Mouse (Mus musculus): ENCODE measurements at regions not wholly inside any gene's neighbourhood (a gene's known extent, or its start where the extent isn't known, plus 50 kb on each side); places are given as distances from the start of the nearest gene placed in this dataset.
"Not testable (repeated sequence)": the region's sequence is repeated elsewhere in the genome, so short reads cannot be mapped to it uniquely, and the experiment has no call there.

DNA sequence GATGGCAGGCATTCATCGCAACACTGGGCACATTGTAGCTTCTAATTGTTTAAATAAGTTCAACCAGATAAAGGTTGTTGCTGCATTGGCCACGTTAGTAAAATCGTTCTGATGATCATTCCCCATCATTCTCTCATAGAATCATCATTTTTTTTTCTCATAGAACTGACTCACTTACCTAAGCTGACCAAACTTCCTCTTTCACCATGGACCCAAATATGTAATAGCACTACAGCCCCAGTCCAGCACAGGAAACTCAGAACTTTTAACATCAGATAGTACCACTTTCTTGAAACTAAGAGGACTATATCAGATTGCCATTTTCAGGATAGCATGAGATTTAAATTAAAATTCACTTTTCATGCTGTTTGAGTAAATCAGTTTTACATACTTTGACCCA is 82.2 kb upstream of the Anapc15-ps start:
- no peak overlapping the region for H3K27ac ChIP-seq (ENCODE audit: low read length)
- H3K4me1 ChIP-seq (ENCODE audit: insufficient read depth, low read length) = no peaks in the 10 kb centered on the region
- no peak overlapping the region for H3K4me3 ChIP-seq (ENCODE audit: low read length)
- no peaks in the 10 kb centered on the region for H3K9me3 ChIP-seq (ENCODE audit: low read length)
- no peak overlapping the region for H3K4me2 ChIP-seq (replicated peaks; ENCODE audit: low read depth, low read length)
- H3K36me3 ChIP-seq (ENCODE audit: insufficient read depth, low read length) = no peaks in the 10 kb centered on the region
- ATAC-seq (ENCODE audit: low FRiP score, low TSS enrichment) = no peak
- H3K27me3 ChIP-seq (ENCODE audit: insufficient read depth, low read length) = no peaks in the 10 kb centered on the region
- H3K9ac ChIP-seq (replicated peaks; ENCODE audit: low read length) = no peak overlapping the region
- 89% methylated on average over 3 of the region's 3 CpGs for WGBS

DNA sequence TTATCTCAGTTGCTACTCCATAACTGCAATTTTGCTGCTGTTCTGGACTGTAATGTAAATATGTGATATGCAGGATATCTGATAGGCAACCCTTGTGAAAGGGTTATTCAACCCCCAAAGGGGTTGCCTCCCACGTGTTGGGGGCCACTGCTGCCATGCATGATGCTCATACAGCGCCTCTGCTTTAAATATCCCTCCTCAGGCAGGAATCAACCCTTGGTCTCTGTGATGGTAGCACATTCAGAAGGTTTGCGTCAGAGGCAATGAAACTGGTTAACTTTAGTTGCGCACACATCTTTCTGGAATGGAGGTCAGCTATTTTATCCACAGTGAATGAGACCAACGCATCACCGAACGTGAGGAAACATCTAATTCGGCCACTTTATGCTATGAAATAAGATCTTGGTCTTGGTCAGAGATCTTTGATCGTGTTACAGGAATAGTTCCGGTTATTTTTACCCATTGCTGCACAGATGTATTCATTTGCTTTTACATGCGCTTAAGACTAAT is 80.2 kb upstream of the Anapc15-ps start:
- H3K4me1 ChIP-seq (ENCODE audit: insufficient read depth, low read length) = no peaks in the 10 kb centered on the region
- no peaks in the 10 kb centered on the region for H3K27me3 ChIP-seq (ENCODE audit: insufficient read depth, low read length)
- no peak overlapping the region for H3K4me3 ChIP-seq (ENCODE audit: low read length)
- no peaks in the 10 kb centered on the region for H3K36me3 ChIP-seq (ENCODE audit: insufficient read depth, low read length)
- no peak overlapping the region for H3K27ac ChIP-seq (ENCODE audit: low read length)
- no peak for ATAC-seq (ENCODE audit: low FRiP score, low TSS enrichment)
- WGBS = 70% methylated on average over 11 of the region's 11 CpGs
- H3K9ac ChIP-seq (replicated peaks; ENCODE audit: low read length) = no peak overlapping the region
- no peaks in the 10 kb centered on the region for H3K9me3 ChIP-seq (ENCODE audit: low read length)
- no peak overlapping the region for H3K4me2 ChIP-seq (replicated peaks; ENCODE audit: low read depth, low read length)

DNA sequence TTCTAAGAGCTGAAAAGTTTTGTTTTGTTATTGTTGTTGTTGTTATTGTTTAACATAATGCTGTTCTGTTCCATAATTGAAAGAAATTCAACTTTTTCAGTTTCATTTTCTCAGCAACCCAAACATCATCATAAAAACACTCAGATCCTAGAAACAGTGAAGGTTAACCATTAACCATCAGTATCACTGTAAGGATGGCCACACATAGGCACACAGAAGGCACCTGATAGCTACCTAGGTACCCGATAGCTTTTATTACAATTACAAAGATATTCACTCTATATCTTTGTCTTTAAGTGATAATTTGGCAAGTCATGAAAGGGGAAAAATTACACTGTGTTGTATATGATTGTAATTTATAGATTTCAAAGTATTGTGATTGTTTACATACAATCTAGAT is 75.1 kb upstream of the Anapc15-ps start:
- Histone ChIP-seq H3K27me3 (ENCODE audit: insufficient read depth, low read length) (no peaks in the 10 kb centered on the region), H3K9ac (replicated peaks; ENCODE audit: low read length) (no peak overlapping the region), H3K4me1 (ENCODE audit: insufficient read depth, low read length) (0 out of 2 replicates have a peak, but pooled peaks cover 3% of the 10 kb centered on the region), H3K4me3 (ENCODE audit: low read length) (no peak overlapping the region), H3K36me3 (ENCODE audit: insufficient read depth, low read length) (no peaks in the 10 kb centered on the region), H3K27ac (ENCODE audit: low read length) (no peak overlapping the region), H3K4me2 (replicated peaks; ENCODE audit: low read depth, low read length) (no peak overlapping the region), H3K9me3 (ENCODE audit: low read length) (no peaks in the 10 kb centered on the region)
- WGBS = 82% methylated on average over 1 of the region's 1 CpGs
- no peak for ATAC-seq (ENCODE audit: low FRiP score, low TSS enrichment)

DNA sequence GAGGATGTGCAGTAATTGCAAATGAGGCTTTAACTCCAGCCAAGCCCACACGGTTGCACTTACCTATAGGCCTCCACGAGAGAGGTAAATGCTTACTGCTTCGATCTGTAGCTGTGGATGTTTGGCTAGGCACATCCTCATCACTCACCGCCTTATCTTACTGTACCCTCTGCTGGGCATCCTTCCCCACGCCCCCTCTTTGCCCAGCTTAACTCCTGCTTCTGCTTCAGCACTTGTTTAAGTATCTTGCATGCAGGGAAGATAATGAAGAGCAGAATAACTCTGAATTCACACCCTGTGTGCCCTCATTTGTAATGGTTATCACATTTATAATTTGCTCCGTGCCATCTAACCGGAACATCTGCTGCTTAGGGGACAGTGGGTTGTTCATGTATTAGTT is 74.7 kb upstream of the Anapc15-ps start:
- no peak overlapping the region for H3K4me2 ChIP-seq (replicated peaks; ENCODE audit: low read depth, low read length)
- H3K27ac ChIP-seq (ENCODE audit: low read length) = no peak overlapping the region
- no peaks in the 10 kb centered on the region for H3K36me3 ChIP-seq (ENCODE audit: insufficient read depth, low read length)
- no peaks in the 10 kb centered on the region for H3K27me3 ChIP-seq (ENCODE audit: insufficient read depth, low read length)
- ATAC-seq (ENCODE audit: low FRiP score, low TSS enrichment) = no peak
- WGBS = 79% methylated on average over 7 of the region's 7 CpGs
- no peak overlapping the region for H3K9ac ChIP-seq (replicated peaks; ENCODE audit: low read length)
- H3K4me1 ChIP-seq (ENCODE audit: insufficient read depth, low read length) = 0 out of 2 replicates have a peak, but pooled peaks cover 3% of the 10 kb centered on the region
- no peaks in the 10 kb centered on the region for H3K9me3 ChIP-seq (ENCODE audit: low read length)
- no peak overlapping the region for H3K4me3 ChIP-seq (ENCODE audit: low read length)

DNA sequence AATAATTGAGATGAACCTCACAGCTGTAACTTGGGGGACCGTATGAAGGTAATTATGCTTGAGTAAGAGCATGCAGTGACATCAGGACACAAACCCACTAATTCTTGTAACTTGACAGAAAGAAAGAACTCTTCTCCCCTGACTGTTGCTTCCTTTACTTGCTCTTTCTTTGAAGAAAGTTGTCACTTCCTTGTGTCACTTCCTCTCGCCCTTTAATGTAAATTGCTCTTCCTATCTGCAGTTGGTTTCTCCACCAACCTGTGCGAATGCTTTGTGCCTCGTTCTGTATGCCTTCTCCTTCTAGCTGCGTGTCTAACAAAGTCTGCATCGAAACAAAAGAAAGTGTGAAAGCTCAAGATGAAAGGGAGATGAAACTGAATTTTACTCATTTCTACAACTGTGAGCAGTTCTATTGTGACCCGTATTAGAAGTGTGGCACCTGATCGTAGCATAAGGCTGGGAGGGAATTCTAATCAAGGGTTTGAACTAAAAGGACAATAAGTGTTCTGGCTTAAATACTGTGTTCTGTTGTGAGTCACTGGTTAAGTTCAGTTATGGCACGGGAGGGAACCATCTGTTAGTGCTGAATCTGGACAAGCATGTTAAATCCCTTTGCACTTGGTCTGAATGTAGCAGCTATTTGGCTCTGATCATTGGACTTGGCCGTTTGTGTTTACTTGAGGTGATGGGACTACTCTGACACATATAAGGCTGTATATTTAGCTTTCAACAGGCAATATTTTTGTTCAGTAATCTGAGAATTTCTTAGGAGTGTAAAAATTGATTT is 72.8 kb upstream of the Anapc15-ps start:
- Histone ChIP-seq H3K4me2 (replicated peaks; ENCODE audit: low read depth, low read length) (no peak overlapping the region), H3K36me3 (ENCODE audit: insufficient read depth, low read length) (no peaks in the 10 kb centered on the region), H3K9ac (replicated peaks; ENCODE audit: low read length) (no peak overlapping the region), H3K27me3 (ENCODE audit: insufficient read depth, low read length) (no peaks in the 10 kb centered on the region), H3K4me1 (ENCODE audit: insufficient read depth, low read length) (0 out of 2 replicates have a peak, but pooled peaks cover 3% of the 10 kb centered on the region), H3K27ac (ENCODE audit: low read length) (no peak overlapping the region), H3K9me3 (ENCODE audit: low read length) (no peaks in the 10 kb centered on the region), H3K4me3 (ENCODE audit: low read length) (no peak overlapping the region)
- WGBS = 72% methylated on average over 10 of the region's 10 CpGs
- no peak for ATAC-seq (ENCODE audit: low FRiP score, low TSS enrichment)

DNA sequence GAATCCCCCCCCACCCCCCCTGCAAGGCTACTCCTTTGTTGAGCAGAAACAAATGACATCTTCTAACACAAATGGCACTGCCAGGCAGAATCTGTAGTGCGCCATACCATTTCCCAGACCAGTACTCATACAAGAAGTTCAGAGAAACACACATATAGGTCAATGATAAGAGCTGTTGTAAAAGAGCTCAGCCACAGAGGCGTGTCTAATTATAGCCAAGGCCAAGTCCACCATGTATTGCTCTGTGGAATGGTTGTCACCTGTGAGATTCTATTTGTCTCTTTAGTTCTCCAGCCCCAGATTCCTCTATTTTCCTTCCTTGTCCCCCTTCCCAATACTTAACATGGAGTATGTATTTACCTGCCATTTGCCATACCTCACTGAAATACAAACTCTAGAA is 72.0 kb upstream of the Anapc15-ps start:
- Histone ChIP-seq H3K4me2 (replicated peaks; ENCODE audit: low read depth, low read length) (no peak overlapping the region), H3K4me1 (ENCODE audit: insufficient read depth, low read length) (0 out of 2 replicates have a peak, but pooled peaks cover 3% of the 10 kb centered on the region), H3K27ac (ENCODE audit: low read length) (no peak overlapping the region), H3K4me3 (ENCODE audit: low read length) (no peak overlapping the region), H3K27me3 (ENCODE audit: insufficient read depth, low read length) (no peaks in the 10 kb centered on the region), H3K36me3 (ENCODE audit: insufficient read depth, low read length) (no peaks in the 10 kb centered on the region), H3K9me3 (ENCODE audit: low read length) (no peaks in the 10 kb centered on the region), H3K9ac (replicated peaks; ENCODE audit: low read length) (no peak overlapping the region)
- 96% methylated on average over 2 of the region's 2 CpGs for WGBS
- ATAC-seq (ENCODE audit: low FRiP score, low TSS enrichment) = no peak

DNA sequence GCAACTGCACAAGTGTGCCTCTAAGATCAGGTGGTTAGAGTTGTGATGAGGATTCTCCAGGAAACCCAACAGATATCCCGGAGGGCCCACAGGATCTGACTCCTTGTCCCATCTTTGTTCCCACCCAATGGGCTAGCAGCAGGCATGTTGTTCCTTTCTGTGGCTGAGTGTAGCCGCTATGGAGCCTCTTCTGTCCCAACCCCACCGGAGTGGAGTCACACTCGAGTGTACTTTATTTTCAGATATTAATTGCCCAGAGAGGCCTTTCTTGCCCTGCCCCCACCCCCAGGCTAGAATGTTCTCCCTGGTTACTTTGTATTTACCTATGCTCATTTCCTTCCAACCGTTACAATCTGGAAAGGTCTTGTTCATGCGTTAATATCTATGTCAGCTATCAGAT is 70.4 kb upstream of the Anapc15-ps start:
- Histone ChIP-seq H3K27ac (ENCODE audit: low read length) (peak overlapping the region; percentile 53; the same call in 1 of the 2 replicates), H3K9ac (replicated peaks; ENCODE audit: low read length) (no peak overlapping the region), H3K4me2 (replicated peaks; ENCODE audit: low read depth, low read length) (no peak overlapping the region), H3K4me1 (ENCODE audit: insufficient read depth, low read length) (0 out of 2 replicates have a peak, but pooled peaks cover 3% of the 10 kb centered on the region), H3K4me3 (ENCODE audit: low read length) (no peak overlapping the region), H3K36me3 (ENCODE audit: insufficient read depth, low read length) (no peaks in the 10 kb centered on the region), H3K27me3 (ENCODE audit: insufficient read depth, low read length) (no peaks in the 10 kb centered on the region), H3K9me3 (ENCODE audit: low read length) (no peaks in the 10 kb centered on the region)
- 60% methylated on average over 6 of the region's 6 CpGs for WGBS
- no peak for ATAC-seq (ENCODE audit: low FRiP score, low TSS enrichment)

DNA sequence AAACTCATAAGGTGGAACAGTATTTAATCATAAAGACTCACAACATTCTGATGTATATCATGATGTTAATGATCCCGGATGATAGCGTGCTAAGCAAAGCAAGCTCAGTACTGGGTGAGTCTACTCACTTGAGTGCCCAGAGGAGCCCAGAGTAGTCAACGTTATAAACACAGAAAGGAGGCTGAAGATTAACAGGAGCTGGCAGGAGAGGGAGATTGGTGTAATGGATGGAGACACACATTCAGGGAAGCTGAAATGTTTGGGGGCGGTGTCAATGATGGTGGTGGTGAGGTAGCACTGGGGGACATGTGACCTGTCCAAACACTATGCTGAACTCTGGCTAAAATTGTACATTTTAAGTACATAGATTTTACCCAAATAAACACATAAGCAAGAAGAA is 66.2 kb upstream of the Anapc15-ps start:
- H3K27ac ChIP-seq (ENCODE audit: low read length) = no peak overlapping the region
- H3K36me3 ChIP-seq (ENCODE audit: insufficient read depth, low read length) = no peaks in the 10 kb centered on the region
- H3K4me1 ChIP-seq (ENCODE audit: insufficient read depth, low read length) = 0 out of 2 replicates have a peak, but pooled peaks cover 3% of the 10 kb centered on the region
- peaks cover 7% of the 10 kb centered on the region; the same call in 1 of the 2 replicates for H3K9me3 ChIP-seq (ENCODE audit: low read length)
- no peak overlapping the region for H3K4me3 ChIP-seq (ENCODE audit: low read length)
- no peak for ATAC-seq (ENCODE audit: low FRiP score, low TSS enrichment)
- no peaks in the 10 kb centered on the region for H3K27me3 ChIP-seq (ENCODE audit: insufficient read depth, low read length)
- WGBS = 87% methylated on average over 4 of the region's 4 CpGs
- H3K4me2 ChIP-seq (replicated peaks; ENCODE audit: low read depth, low read length) = no peak overlapping the region
- H3K9ac ChIP-seq (replicated peaks; ENCODE audit: low read length) = no peak overlapping the region

DNA sequence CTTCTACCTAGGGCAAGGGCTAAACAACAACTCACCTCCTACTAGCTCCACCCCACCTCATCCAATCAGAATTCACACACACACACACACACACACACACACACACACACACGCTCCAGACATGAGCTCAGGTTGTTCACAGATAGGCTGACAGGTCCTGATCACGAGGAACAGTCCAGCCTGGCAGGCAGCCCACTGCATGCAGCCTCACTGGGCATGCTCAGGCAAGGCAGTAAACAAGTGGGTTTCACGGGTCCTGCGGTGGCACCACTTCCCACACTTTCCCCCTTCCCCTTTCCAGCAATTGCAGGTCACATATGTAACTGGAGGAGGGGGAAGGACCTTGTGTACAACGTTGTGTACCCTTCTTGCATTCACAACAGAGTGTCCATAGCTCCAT is 63.5 kb upstream of the Anapc15-ps start:
- not testable (repeated sequence) for ATAC-seq (ENCODE audit: low FRiP score, low TSS enrichment); H3K36me3 ChIP-seq (ENCODE audit: insufficient read depth, low read length); H3K9me3 ChIP-seq (ENCODE audit: low read length); H3K4me1 ChIP-seq (ENCODE audit: insufficient read depth, low read length); H3K4me3 ChIP-seq (ENCODE audit: low read length); H3K9ac ChIP-seq (replicated peaks; ENCODE audit: low read length); H3K27ac ChIP-seq (ENCODE audit: low read length); H3K27me3 ChIP-seq (ENCODE audit: insufficient read depth, low read length); H3K4me2 ChIP-seq (replicated peaks; ENCODE audit: low read depth, low read length)
- 84% methylated on average over 5 of the region's 5 CpGs for WGBS

DNA sequence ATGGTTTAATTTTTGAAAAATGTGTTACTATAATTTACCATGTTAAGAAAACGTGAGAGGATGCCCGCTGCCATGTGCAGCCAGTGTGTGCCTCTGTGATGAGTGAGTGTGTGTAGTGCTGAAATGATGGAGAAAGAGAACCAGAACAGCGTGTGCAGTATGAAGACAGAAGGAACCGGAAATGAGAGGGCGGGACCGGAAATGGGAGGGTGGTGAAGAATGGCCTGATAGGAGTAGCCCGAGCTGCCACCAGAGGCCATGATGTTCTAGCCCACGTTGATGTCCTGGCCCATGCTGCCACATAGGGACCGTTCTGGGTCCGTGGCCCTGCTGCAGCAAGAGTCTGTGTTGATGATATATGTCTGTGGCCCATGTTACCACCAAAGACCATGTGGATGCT is 57.8 kb upstream of the Anapc15-ps start:
- H3K4me1 ChIP-seq (ENCODE audit: insufficient read depth, low read length) = peaks cover 13% of the 10 kb centered on the region
- no peak overlapping the region for H3K4me3 ChIP-seq (ENCODE audit: low read length)
- H3K9ac ChIP-seq (replicated peaks; ENCODE audit: low read length) = no peak overlapping the region
- H3K27me3 ChIP-seq (ENCODE audit: insufficient read depth, low read length) = no peaks in the 10 kb centered on the region
- 94% methylated on average over 10 of the region's 10 CpGs for WGBS
- no peaks in the 10 kb centered on the region for H3K36me3 ChIP-seq (ENCODE audit: insufficient read depth, low read length)
- no peak for ATAC-seq (ENCODE audit: low FRiP score, low TSS enrichment)
- no peaks in the 10 kb centered on the region for H3K9me3 ChIP-seq (ENCODE audit: low read length)
- no peak overlapping the region for H3K4me2 ChIP-seq (replicated peaks; ENCODE audit: low read depth, low read length)
- H3K27ac ChIP-seq (ENCODE audit: low read length) = no peak overlapping the region
